Mouse (Mus musculus) forebrain, embryonic 12.5 days (tissue): ENCODE results near the gene Mtr. TPM values are rescaled to one million over a fixed set of nuclear protein-coding genes. Genes with fewer than 3 reads are reported as not detected.
A peak's percentile ranks its signal among the peaks of the same experiment; 100 is the strongest.

Source experiments
- ATAC-seq: fragments of 200-750 bp; cut with Nextera tagmentation; 2 replicates; pipeline ENCODE4 v1.8.0; 2017; ENCODE audit warnings: moderate TSS enrichment; ENCODE audit not compliant: low FRiP score
- H3K27ac ChIP-seq: fragments of 300-500 bp; sonication (generic); 2 replicates; pipeline ENCODE4 v1.5.1; 2016; ENCODE audit warnings: mild to moderate bottlenecking
- H3K27me3 ChIP-seq: fragments of 300-500 bp; sonication (generic); 2 replicates; pipeline ENCODE4 v1.6.1; 2016; ENCODE audit warnings: mild to moderate bottlenecking
- H3K36me3 ChIP-seq: fragments of 300-500 bp; sonication (generic); replicated peaks from 2 replicates; pipeline ENCODE4 v1.6.1; 2016; ENCODE audit warnings: mild to moderate bottlenecking
- H3K4me1 ChIP-seq: fragments of 300-500 bp; sonication (generic); 2 replicates; pipeline ENCODE4 v1.6.1; 2016
- H3K4me2 ChIP-seq: fragments of 300-500 bp; sonication (generic); 2 replicates; pipeline ENCODE4 v1.6.1; 2016; ENCODE audit warnings: mild to moderate bottlenecking, moderate library complexity
- H3K4me3 ChIP-seq: fragments of 300-500 bp; sonication (generic); replicated peaks from 2 replicates; pipeline ENCODE4 v1.5.1; 2016; ENCODE audit warnings: mild to moderate bottlenecking
- H3K9ac ChIP-seq: fragments of 300-500 bp; sonication (generic); 2 replicates; pipeline ENCODE4 v1.6.1; 2016; ENCODE audit warnings: mild to moderate bottlenecking
- H3K9me3 ChIP-seq: fragments of 300-500 bp; sonication (generic); 2 replicates; pipeline ENCODE4 v1.6.1; 2016
- WGBS: fragments of 180-500 bp; shearing (Covaris S2); methylation state at CpG from one replicate; pipeline ENCODE4 v1.1.7; 2016; 5-methylcytosine and 5-hydroxymethylcytosine counted together
- polyA plus RNA-seq: library from polyadenylated mRNA; unstranded; fragments of >200 nt; fragmentation: Nextera tagmentation; extraction: Ambion mirVana; gene quantifications from 2 replicates; pipeline ENCODE4 v1.2.1, GENCODE M21; 2016

Mtr gene
- polyA plus RNA-seq, result 11.6 and 13.4 TPM in 2 replicates

- Histone ChIP-seq H3K4me3 (peak within 1 kb of the TSS; percentile 76), H3K27me3 (no peaks in the 10 kb centered on the region), H3K27ac (peak within 1 kb of the TSS; percentile 84), H3K4me2 (peak within 1 kb of the TSS; percentile 63), H3K9me3 (peaks cover 13% of the 10 kb centered on the region; the same call in 1 of the 2 replicates), H3K36me3 (0 out of 2 replicates have a peak, but pooled peaks cover 5% of the 10 kb centered on the region), H3K4me1 (peaks cover 16% of the 10 kb centered on the region), H3K9ac (peak within 1 kb of the TSS; percentile 72)
- under 1% methylated on average over 69 of the region's 69 CpGs for WGBS
- peak; percentile 100 for ATAC-seq
Measured at GRCm38 (mm10) chr13:12257391-12258380, at the start of gene Mtr. Mtr (minus strand) TSS chr13:12258113.

- Histone ChIP-seq H3K36me3 (no peaks in the 10 kb centered on the region), H3K4me3 (no peak overlapping the region), H3K27ac (no peak overlapping the region), H3K27me3 (no peaks in the 10 kb centered on the region), H3K4me1 (0 out of 2 replicates have a peak, but pooled peaks cover 3% of the 10 kb centered on the region), H3K9me3 (no peaks in the 10 kb centered on the region), H3K4me2 (no peak overlapping the region), H3K9ac (no peak overlapping the region)
- 86% methylated on average over 4 of the region's 4 CpGs for WGBS
- ATAC-seq, result no peak
Measured at GRCm38 (mm10) chr13:12307286-12307685, 49.4 kb upstream of the Mtr start.

GRCm38 (mm10) chr13:12305540-12305939, 47.6 kb upstream of the Mtr start:
- Histone ChIP-seq H3K36me3 (no peaks in the 10 kb centered on the region), H3K9ac (no peak overlapping the region), H3K27me3 (no peaks in the 10 kb centered on the region), H3K9me3 (no peaks in the 10 kb centered on the region), H3K4me2 (no peak overlapping the region), H3K27ac (no peak overlapping the region), H3K4me1 (no peaks in the 10 kb centered on the region), H3K4me3 (no peak overlapping the region)
- ATAC-seq, result no peak
- WGBS, result 92% methylated on average over 8 of the region's 8 CpGs

GRCm38 (mm10) chr13:12304991-12305390, 47.1 kb upstream of the Mtr start:
- H3K9me3 ChIP-seq, result no peaks in the 10 kb centered on the region
- no peaks in the 10 kb centered on the region for H3K4me1 ChIP-seq
- no peaks in the 10 kb centered on the region for H3K27me3 ChIP-seq
- no peak for ATAC-seq
- no peak overlapping the region for H3K4me3 ChIP-seq
- no peak overlapping the region for H3K9ac ChIP-seq
- 92% methylated on average over 5 of the region's 5 CpGs for WGBS
- no peak overlapping the region for H3K27ac ChIP-seq
- no peak overlapping the region for H3K4me2 ChIP-seq
- H3K36me3 ChIP-seq, result no peaks in the 10 kb centered on the region

GRCm38 (mm10) chr13:12297777-12298176, 39.9 kb upstream of the Mtr start:
- ATAC-seq, result no peak
- no peak overlapping the region for H3K4me3 ChIP-seq
- H3K4me1 ChIP-seq, result no peaks in the 10 kb centered on the region
- no peaks in the 10 kb centered on the region for H3K36me3 ChIP-seq
- no peak overlapping the region for H3K9ac ChIP-seq
- H3K27ac ChIP-seq, result no peak overlapping the region
- H3K27me3 ChIP-seq, result no peaks in the 10 kb centered on the region
- H3K9me3 ChIP-seq, result no peaks in the 10 kb centered on the region
- H3K4me2 ChIP-seq, result no peak overlapping the region
- WGBS, result 86% methylated on average over 6 of the region's 6 CpGs

GRCm38 (mm10) chr13:12296701-12297100, 38.8 kb upstream of the Mtr start:
- 94% methylated on average over 3 of the region's 3 CpGs for WGBS
- Histone ChIP-seq H3K27me3 (no peaks in the 10 kb centered on the region), H3K36me3 (no peaks in the 10 kb centered on the region), H3K4me1 (no peaks in the 10 kb centered on the region), H3K4me2 (no peak overlapping the region), H3K9me3 (no peaks in the 10 kb centered on the region), H3K9ac (no peak overlapping the region), H3K27ac (no peak overlapping the region), H3K4me3 (no peak overlapping the region)
- no peak for ATAC-seq

GRCm38 (mm10) chr13:12293810-12294209, 35.9 kb upstream of the Mtr start:
- Histone ChIP-seq H3K9ac (no peak overlapping the region), H3K9me3 (no peaks in the 10 kb centered on the region), H3K27ac (no peak overlapping the region), H3K27me3 (no peaks in the 10 kb centered on the region), H3K4me3 (no peak overlapping the region), H3K4me1 (no peaks in the 10 kb centered on the region), H3K36me3 (no peaks in the 10 kb centered on the region), H3K4me2 (no peak overlapping the region)
- ATAC-seq, result no peak
- 88% methylated on average over 7 of the region's 7 CpGs for WGBS

GRCm38 (mm10) chr13:12290700-12291099, 32.8 kb upstream of the Mtr start:
- no peak overlapping the region for H3K9ac ChIP-seq
- ATAC-seq, result no peak
- no peak overlapping the region for H3K4me3 ChIP-seq
- no peaks in the 10 kb centered on the region for H3K27me3 ChIP-seq
- no peaks in the 10 kb centered on the region for H3K4me1 ChIP-seq
- H3K4me2 ChIP-seq, result no peak overlapping the region
- H3K9me3 ChIP-seq, result no peaks in the 10 kb centered on the region
- no peak overlapping the region for H3K27ac ChIP-seq
- 87% methylated on average over 7 of the region's 7 CpGs for WGBS
- H3K36me3 ChIP-seq, result no peaks in the 10 kb centered on the region

- no peaks in the 10 kb centered on the region for H3K27me3 ChIP-seq
- H3K4me1 ChIP-seq, result no peaks in the 10 kb centered on the region
- no peak overlapping the region for H3K4me3 ChIP-seq
- H3K36me3 ChIP-seq, result no peaks in the 10 kb centered on the region
- H3K27ac ChIP-seq, result no peak overlapping the region
- WGBS, result 93% methylated on average over 11 of the region's 11 CpGs
- no peak for ATAC-seq
- H3K4me2 ChIP-seq, result no peak overlapping the region
- H3K9me3 ChIP-seq, result no peaks in the 10 kb centered on the region
- no peak overlapping the region for H3K9ac ChIP-seq
Measured at GRCm38 (mm10) chr13:12284528-12284927, 26.6 kb upstream of the Mtr start.

- Histone ChIP-seq H3K4me1 (no peaks in the 10 kb centered on the region), H3K9ac (no peak overlapping the region), H3K4me2 (no peak overlapping the region), H3K36me3 (no peaks in the 10 kb centered on the region), H3K27ac (no peak overlapping the region), H3K27me3 (no peaks in the 10 kb centered on the region), H3K4me3 (no peak overlapping the region), H3K9me3 (no peaks in the 10 kb centered on the region)
- 87% methylated on average over 3 of the region's 3 CpGs for WGBS
- no peak for ATAC-seq
Measured at GRCm38 (mm10) chr13:12283826-12284225, 25.9 kb upstream of the Mtr start.

GRCm38 (mm10) chr13:12274721-12275120, 16.8 kb upstream of the Mtr start:
- H3K4me1 ChIP-seq, result no peaks in the 10 kb centered on the region
- WGBS, result 88% methylated on average over 6 of the region's 6 CpGs
- ATAC-seq, result no peak
- H3K9me3 ChIP-seq, result no peaks in the 10 kb centered on the region
- H3K27ac ChIP-seq, result no peak overlapping the region
- no peaks in the 10 kb centered on the region for H3K27me3 ChIP-seq
- no peak overlapping the region for H3K9ac ChIP-seq
- no peaks in the 10 kb centered on the region for H3K36me3 ChIP-seq
- no peak overlapping the region for H3K4me3 ChIP-seq
- no peak overlapping the region for H3K4me2 ChIP-seq

- Histone ChIP-seq H3K4me2 (no peak overlapping the region), H3K27ac (no peak overlapping the region), H3K27me3 (no peaks in the 10 kb centered on the region), H3K9ac (no peak overlapping the region), H3K4me1 (no peaks in the 10 kb centered on the region), H3K9me3 (no peaks in the 10 kb centered on the region), H3K36me3 (no peaks in the 10 kb centered on the region), H3K4me3 (no peak overlapping the region)
- WGBS, result 94% methylated on average over 4 of the region's 4 CpGs
- ATAC-seq, result no peak
Measured at GRCm38 (mm10) chr13:12274220-12274619, 16.3 kb upstream of the Mtr start.

GRCm38 (mm10) chr13:12272953-12273352, 15.0 kb upstream of the Mtr start:
- H3K27me3 ChIP-seq, result no peaks in the 10 kb centered on the region
- no peaks in the 10 kb centered on the region for H3K9me3 ChIP-seq
- no peaks in the 10 kb centered on the region for H3K36me3 ChIP-seq
- no peaks in the 10 kb centered on the region for H3K4me1 ChIP-seq
- no peak overlapping the region for H3K4me3 ChIP-seq
- WGBS, result 52% methylated on average over 3 of the region's 3 CpGs
- H3K9ac ChIP-seq, result no peak overlapping the region
- H3K27ac ChIP-seq, result no peak overlapping the region
- H3K4me2 ChIP-seq, result no peak overlapping the region
- no peak for ATAC-seq
